Mouse (Mus musculus): Measurements from ENCODE around the gene Dhrs7.

DNA sequence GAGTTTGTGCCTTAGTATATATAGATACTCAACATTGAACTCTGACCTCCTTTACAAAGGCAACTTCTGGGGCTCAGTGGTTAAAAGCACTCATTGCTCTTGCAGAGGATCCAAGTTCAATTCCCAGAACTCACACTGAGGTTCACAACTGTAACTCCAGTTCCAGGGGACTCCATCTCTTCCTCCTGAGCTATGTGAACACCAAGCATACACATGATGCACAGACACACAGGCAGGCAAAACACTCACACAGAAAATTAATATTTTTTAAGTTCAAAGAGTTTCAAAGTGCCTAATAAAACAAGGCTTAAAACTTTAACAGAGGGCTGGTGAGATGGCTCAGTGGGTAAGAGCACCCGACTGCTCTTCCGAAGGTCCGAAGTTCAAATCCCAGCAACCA, 18.9 kb upstream of the Dhrs7 start:
- TF ChIP-seq CTCF (IDR thresholded peaks at IDR 0.05; ENCODE audit: extremely low read depth, insufficient read length, insufficient replicate concordance, low read depth, low read length) (no peak), POLR2A (IDR thresholded peaks at IDR 0.05; ENCODE audit: low read depth, low read length) (no peak)
